ENCODE assay signal across 7 mouse cellular contexts in genomic region chr6:82821758-82822253, GRCm38 (mm10). TPM values are rescaled to one million over a fixed set of nuclear protein-coding genes. Genes with fewer than 3 reads are reported as not detected.
A peak's percentile ranks its signal among the peaks of the same experiment; 100 is the strongest.
DNase-seq lines count a peak whose midpoint lies in the region; ATAC-seq and TF ChIP-seq lines count a peak whose summit lies in the region.

No protein-coding gene starts in this region.

- peak; percentile 19 for DNase-seq in midbrain, embryonic 14.5 days
- no peak for DNase-seq in urinary bladder, postnatal 25 days (ENCODE audit: low spot score)
- DNase-seq in midbrain, embryonic 11.5 days (ENCODE audit: low spot score, missing footprints), result no peak

- no peak for ATAC-seq in midbrain, embryonic 14.5 days (ENCODE audit: low FRiP score, low TSS enrichment)
- no peak for ATAC-seq in midbrain, embryonic 13.5 days
- peak; percentile 78 for ATAC-seq in intestine, postnatal 0 days
- ATAC-seq in stomach, embryonic 16.5 days (ENCODE audit: insufficient read depth, low FRiP score), result peak; percentile 92
- no peak for ATAC-seq in midbrain, embryonic 11.5 days (ENCODE audit: low FRiP score)

- 56% methylated on average over 4 of the region's 4 CpGs for WGBS in midbrain, embryonic 14.5 days
- WGBS in midbrain, embryonic 13.5 days, result 54% methylated on average over 4 of the region's 4 CpGs
- WGBS in intestine, postnatal 0 days, result 13% methylated on average over 4 of the region's 4 CpGs
- 14% methylated on average over 4 of the region's 4 CpGs for WGBS in stomach, embryonic 16.5 days
- WGBS in midbrain, embryonic 11.5 days, result 53% methylated on average over 4 of the region's 4 CpGs

- H3K36me3 ChIP-seq in midbrain, embryonic 14.5 days (ENCODE audit: control insufficient read depth, insufficient read depth, low read length), result no peaks in the 10 kb centered on the region
- no peaks in the 10 kb centered on the region for H3K36me3 ChIP-seq in midbrain, embryonic 13.5 days
- no peaks in the 10 kb centered on the region for H3K36me3 ChIP-seq in intestine, postnatal 0 days (ENCODE audit: control insufficient read depth, insufficient read depth)
- H3K36me3 ChIP-seq in stomach, embryonic 16.5 days (ENCODE audit: control insufficient read depth, insufficient read depth, low read length), result no peaks in the 10 kb centered on the region
- no peaks in the 10 kb centered on the region for H3K36me3 ChIP-seq in midbrain, embryonic 11.5 days (ENCODE audit: control insufficient read depth, insufficient read depth, low read length)

- no peak overlapping the region for H3K4me2 ChIP-seq in midbrain, embryonic 14.5 days (ENCODE audit: low read length)
- no peak overlapping the region for H3K4me2 ChIP-seq in midbrain, embryonic 13.5 days (replicated peaks)
- H3K4me2 ChIP-seq in intestine, postnatal 0 days (replicated peaks; ENCODE audit: low read depth), result no peak overlapping the region
- no peak overlapping the region for H3K4me2 ChIP-seq in stomach, embryonic 16.5 days (ENCODE audit: low read depth, low read length)
- no peak overlapping the region for H3K4me2 ChIP-seq in midbrain, embryonic 11.5 days

- no peak overlapping the region for H3K4me3 ChIP-seq in midbrain, embryonic 14.5 days (replicated peaks; ENCODE audit: low read depth, low read length)
- no peak overlapping the region for H3K4me3 ChIP-seq in midbrain, embryonic 13.5 days (replicated peaks)
- H3K4me3 ChIP-seq in brown adipose tissue, adult 24 weeks (ENCODE audit: insufficient read depth, low read depth, low read length), result no peak overlapping the region
- H3K4me3 ChIP-seq in intestine, postnatal 0 days (ENCODE audit: low read depth, low read length), result no peak overlapping the region
- H3K4me3 ChIP-seq in stomach, embryonic 16.5 days (replicated peaks; ENCODE audit: low read length), result no peak overlapping the region
- H3K4me3 ChIP-seq in midbrain, embryonic 11.5 days (ENCODE audit: low read depth, low read length), result no peak overlapping the region

- no peak overlapping the region for H3K27ac ChIP-seq in midbrain, embryonic 14.5 days (replicated peaks; ENCODE audit: low read depth, low read length)
- H3K27ac ChIP-seq in midbrain, embryonic 13.5 days, result no peak overlapping the region
- peak overlapping the region; percentile 30 for H3K27ac ChIP-seq in brown adipose tissue, adult 24 weeks (replicated peaks; ENCODE audit: low read depth, low read length)
- no peak overlapping the region for H3K27ac ChIP-seq in intestine, postnatal 0 days (ENCODE audit: low read depth, low read length)
- peak overlapping the region; percentile 75 for H3K27ac ChIP-seq in stomach, embryonic 16.5 days (ENCODE audit: low read length)
- H3K27ac ChIP-seq in midbrain, embryonic 11.5 days (ENCODE audit: low read depth, low read length), result no peak overlapping the region

- H3K9ac ChIP-seq in midbrain, embryonic 14.5 days (replicated peaks; ENCODE audit: low read length), result no peak overlapping the region
- no peak overlapping the region for H3K9ac ChIP-seq in midbrain, embryonic 13.5 days (replicated peaks)
- H3K9ac ChIP-seq in intestine, postnatal 0 days (ENCODE audit: low read depth, low read length), result no peak overlapping the region
- H3K9ac ChIP-seq in stomach, embryonic 16.5 days (ENCODE audit: low read length), result peak overlapping the region; percentile 37; the same call in 1 of the 2 replicates
- H3K9ac ChIP-seq in midbrain, embryonic 11.5 days (ENCODE audit: low read length), result no peak overlapping the region

- TF ChIP-seq CTCF in intestine, postnatal 0 days (IDR thresholded peaks at IDR 0.05; ENCODE audit: low read depth), result no peak

- no peaks in the 10 kb centered on the region for H3K27me3 ChIP-seq in midbrain, embryonic 14.5 days (ENCODE audit: control insufficient read depth, insufficient read depth, low read length)
- no peaks in the 10 kb centered on the region for H3K27me3 ChIP-seq in midbrain, embryonic 13.5 days
- no peaks in the 10 kb centered on the region for H3K27me3 ChIP-seq in intestine, postnatal 0 days (replicated peaks; ENCODE audit: control insufficient read depth, insufficient read depth, low read length)
- H3K27me3 ChIP-seq in stomach, embryonic 16.5 days (ENCODE audit: control insufficient read depth, insufficient read depth, low read length), result no peaks in the 10 kb centered on the region
- H3K27me3 ChIP-seq in midbrain, embryonic 11.5 days (ENCODE audit: control insufficient read depth, insufficient read depth, low read length), result no peaks in the 10 kb centered on the region

- H3K9me3 ChIP-seq in midbrain, embryonic 14.5 days (ENCODE audit: control insufficient read depth, low read length), result no peaks in the 10 kb centered on the region
- no peaks in the 10 kb centered on the region; the same call in 1 of the 2 replicates for H3K9me3 ChIP-seq in midbrain, embryonic 13.5 days
- no peaks in the 10 kb centered on the region for H3K9me3 ChIP-seq in intestine, postnatal 0 days (ENCODE audit: control insufficient read depth)
- no peaks in the 10 kb centered on the region for H3K9me3 ChIP-seq in stomach, embryonic 16.5 days (replicated peaks; ENCODE audit: control insufficient read depth, low read length)
- no peaks in the 10 kb centered on the region for H3K9me3 ChIP-seq in midbrain, embryonic 11.5 days (ENCODE audit: control insufficient read depth, low read length)

- H3K4me1 ChIP-seq in midbrain, embryonic 14.5 days (ENCODE audit: control insufficient read depth, insufficient read depth, low read length), result no peaks in the 10 kb centered on the region
- H3K4me1 ChIP-seq in midbrain, embryonic 13.5 days (replicated peaks), result no peaks in the 10 kb centered on the region
- H3K4me1 ChIP-seq in brown adipose tissue, adult 24 weeks (ENCODE audit: control insufficient read depth, insufficient read depth, insufficient read length, low read length), result 0 out of 2 replicates have a peak, but pooled peaks cover 5% of the 10 kb centered on the region
- no peaks in the 10 kb centered on the region for H3K4me1 ChIP-seq in intestine, postnatal 0 days (replicated peaks; ENCODE audit: control insufficient read depth, insufficient read depth, low read length)
- peaks cover 5% of the 10 kb centered on the region; the same call in 1 of the 2 replicates for H3K4me1 ChIP-seq in stomach, embryonic 16.5 days (ENCODE audit: control insufficient read depth, insufficient read depth, low read length)
- no peaks in the 10 kb centered on the region for H3K4me1 ChIP-seq in midbrain, embryonic 11.5 days (ENCODE audit: control insufficient read depth, insufficient read depth, low read length)

RNA-seq across cellular contexts. Expression of gene Hk2, which starts 47.6 kb away (rescaled TPM):
- polyA plus RNA-seq in midbrain, embryonic 14.5 days (2014; fragmentation: Nextera tagmentation; extraction: Ambion mirVana), result 2.4 and 4.0 TPM in 2 replicates
- 6.1 and 6.6 TPM in 2 replicates for polyA plus RNA-seq in midbrain, embryonic 13.5 days (2015; fragmentation: Nextera tagmentation; extraction: Ambion mirVana)
- polyA plus RNA-seq in brown adipose tissue, adult 24 weeks (2012; ENCODE audit: insufficient read depth, insufficient read length, missing spikeins), result 216 and 558 TPM in 2 replicates
- 2.5 and 2.8 TPM in 2 replicates for polyA plus RNA-seq in intestine, postnatal 0 days (2015; fragmentation: Nextera tagmentation; extraction: Ambion mirVana)
- polyA plus RNA-seq in stomach, embryonic 16.5 days (2015; fragmentation: Nextera tagmentation; extraction: Ambion mirVana), result 24.2 and 31.3 TPM in 2 replicates
- polyA plus RNA-seq in midbrain, embryonic 11.5 days (2014; fragmentation: Nextera tagmentation; extraction: Ambion mirVana), result 16.3 and 16.8 TPM in 2 replicates

Comparison
In these comparisons a context has a peak if more than half of its experiments do, and no peak if none do; other contexts are left out.
1. ATAC-seq: peak in intestine, postnatal 0 days (single experiment) and stomach, embryonic 16.5 days (single experiment); none in midbrain, embryonic 14.5 days (single experiment), midbrain, embryonic 13.5 days (single experiment) and midbrain, embryonic 11.5 days (single experiment).
2. H3K27ac ChIP-seq: peak in brown adipose tissue, adult 24 weeks (single experiment) and stomach, embryonic 16.5 days (single experiment); none in midbrain, embryonic 14.5 days (single experiment), midbrain, embryonic 13.5 days (single experiment), intestine, postnatal 0 days (single experiment) and midbrain, embryonic 11.5 days (single experiment).